In the genomic region with DNA sequence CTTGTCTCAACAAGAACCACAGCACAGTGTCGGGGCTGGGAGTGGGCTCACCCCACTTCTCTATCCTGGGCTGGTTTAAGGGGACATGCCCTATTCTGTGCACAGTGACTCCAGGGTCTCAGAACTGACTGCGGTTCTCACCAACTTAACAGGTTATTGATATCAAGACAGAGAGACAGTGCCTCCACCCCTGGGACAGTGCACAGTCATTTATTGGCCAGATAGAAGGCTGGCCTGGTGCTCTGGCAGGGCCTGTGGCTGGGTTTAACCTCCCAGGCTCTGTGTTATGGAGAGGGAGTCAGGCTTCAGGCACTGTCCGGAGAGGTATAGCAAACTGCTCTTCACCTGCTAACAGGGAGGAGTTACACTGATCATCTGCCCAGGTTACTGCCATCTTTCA, we compare ENCODE assay signal across 18 mouse cellular contexts. TPM values are rescaled to one million over a fixed set of nuclear protein-coding genes. Genes with fewer than 3 reads are reported as not detected.
DNase-seq lines count a peak whose midpoint lies in the region; ATAC-seq and TF ChIP-seq lines count a peak whose summit lies in the region.
"Had no signal": no experiment of that assay in that cellular context is flagged by ENCODE, and none has a peak within 500 bp of the region (broad histone marks: within the 10 kb centered on the region; RNA-seq: fewer than 3 reads in every experiment).

No protein-coding gene starts in this region.

- TF ChIP-seq CTCF in kidney, adult 2 months (conservative IDR thresholded peaks at IDR 0.05; ENCODE audit: insufficient read depth, insufficient read length, low read depth, low read length), result no peak

- peaks cover 1% of the 10 kb centered on the region; the same call in 1 of the 2 replicates for H3K36me3 ChIP-seq in kidney, adult 2 months (ENCODE audit: control insufficient read depth, insufficient read depth, low read length)
- H3K36me3 ChIP-seq in midbrain, embryonic 13.5 days, result no peaks in the 10 kb centered on the region
- no peaks in the 10 kb centered on the region for H3K36me3 ChIP-seq in midbrain, embryonic 14.5 days (ENCODE audit: control insufficient read depth, insufficient read depth, low read length)
- no peaks in the 10 kb centered on the region for H3K36me3 ChIP-seq in intestine, embryonic 16.5 days (ENCODE audit: control insufficient read depth, insufficient read depth, low read length)
- no peaks in the 10 kb centered on the region for H3K36me3 ChIP-seq in stomach, embryonic 15.5 days
- H3K36me3 ChIP-seq: limb, embryonic 15.5 days; midbrain, embryonic 12.5 days; neural tube, embryonic 12.5 days had no signal

- no peak overlapping the region for H3K4me2 ChIP-seq in midbrain, embryonic 13.5 days (replicated peaks)
- no peak overlapping the region for H3K4me2 ChIP-seq in midbrain, embryonic 14.5 days (ENCODE audit: low read length)
- no peak overlapping the region for H3K4me2 ChIP-seq in intestine, embryonic 16.5 days (ENCODE audit: low read depth, low read length)
- H3K4me2 ChIP-seq in stomach, embryonic 15.5 days, result no peak overlapping the region
- H3K4me2 ChIP-seq: limb, embryonic 15.5 days; midbrain, embryonic 12.5 days; neural tube, embryonic 12.5 days had no signal

- no peak for TF ChIP-seq POLR2A in kidney, adult 2 months (IDR thresholded peaks at IDR 0.05; ENCODE audit: low read depth, low read length)

- no peaks in the 10 kb centered on the region for H3K9me3 ChIP-seq in midbrain, embryonic 13.5 days
- no peaks in the 10 kb centered on the region for H3K9me3 ChIP-seq in midbrain, embryonic 14.5 days (ENCODE audit: control insufficient read depth, low read length)
- H3K9me3 ChIP-seq in intestine, embryonic 16.5 days (ENCODE audit: control insufficient read depth, low read length), result no peaks in the 10 kb centered on the region
- H3K9me3 ChIP-seq in stomach, embryonic 15.5 days, result no peaks in the 10 kb centered on the region
- H3K9me3 ChIP-seq: limb, embryonic 15.5 days; midbrain, embryonic 12.5 days; neural tube, embryonic 12.5 days had no signal

- no peak overlapping the region for H3K9ac ChIP-seq in midbrain, embryonic 13.5 days (replicated peaks)
- H3K9ac ChIP-seq in midbrain, embryonic 14.5 days (replicated peaks; ENCODE audit: low read length), result no peak overlapping the region
- no peak overlapping the region for H3K9ac ChIP-seq in intestine, embryonic 16.5 days (ENCODE audit: low read depth, low read length)
- H3K9ac ChIP-seq in stomach, embryonic 15.5 days, result no peak overlapping the region
- H3K9ac ChIP-seq: limb, embryonic 15.5 days; midbrain, embryonic 12.5 days; neural tube, embryonic 12.5 days had no signal

- WGBS in kidney, adult 2 months, result 57% methylated on average over 3 of the region's 3 CpGs
- WGBS in midbrain, embryonic 13.5 days, result 88% methylated on average over 3 of the region's 3 CpGs
- 93% methylated on average over 3 of the region's 3 CpGs for WGBS in midbrain, embryonic 14.5 days
- 57% methylated on average over 3 of the region's 3 CpGs for WGBS in intestine, embryonic 16.5 days
- WGBS in stomach, embryonic 15.5 days, result 56% methylated on average over 3 of the region's 3 CpGs

- H3K27ac ChIP-seq in kidney, adult 2 months (ENCODE audit: insufficient read depth, low read depth, low read length), result peak overlapping the region; percentile 84
- H3K27ac ChIP-seq in midbrain, embryonic 13.5 days, result peak overlapping the region; percentile 35; the same call in 1 of the 2 replicates
- H3K27ac ChIP-seq in midbrain, embryonic 14.5 days (replicated peaks; ENCODE audit: low read depth, low read length), result no peak overlapping the region
- peak overlapping the region; percentile 83 for H3K27ac ChIP-seq in intestine, embryonic 16.5 days (ENCODE audit: low read length)
- peak overlapping the region; percentile 84 for H3K27ac ChIP-seq in stomach, embryonic 15.5 days
- H3K27ac ChIP-seq: limb, embryonic 15.5 days; midbrain, embryonic 12.5 days; neural tube, embryonic 12.5 days had no signal

- no peak overlapping the region for H3K4me3 ChIP-seq in kidney, adult 2 months (ENCODE audit: insufficient read depth, low read depth, low read length)
- no peak overlapping the region for H3K4me3 ChIP-seq in midbrain, embryonic 13.5 days (replicated peaks)
- no peak overlapping the region for H3K4me3 ChIP-seq in midbrain, embryonic 14.5 days (replicated peaks; ENCODE audit: low read depth, low read length)
- H3K4me3 ChIP-seq in intestine, embryonic 16.5 days (ENCODE audit: low read length), result no peak overlapping the region
- H3K4me3 ChIP-seq in stomach, embryonic 15.5 days (replicated peaks), result no peak overlapping the region
- H3K4me3 ChIP-seq: limb, embryonic 15.5 days; midbrain, embryonic 12.5 days; neural tube, embryonic 12.5 days had no signal

- H3K4me1 ChIP-seq in kidney, adult 2 months (ENCODE audit: control insufficient read depth, insufficient read depth, low read length), result peaks cover 63% of the 10 kb centered on the region
- H3K4me1 ChIP-seq in midbrain, embryonic 13.5 days (replicated peaks), result peaks cover 80% of the 10 kb centered on the region
- H3K4me1 ChIP-seq in midbrain, embryonic 14.5 days (ENCODE audit: control insufficient read depth, insufficient read depth, low read length), result peaks cover 34% of the 10 kb centered on the region
- peaks cover 70% of the 10 kb centered on the region for H3K4me1 ChIP-seq in intestine, embryonic 16.5 days (ENCODE audit: control insufficient read depth, insufficient read depth, low read length)
- peaks cover 77% of the 10 kb centered on the region for H3K4me1 ChIP-seq in stomach, embryonic 15.5 days

- DNase-seq in kidney, adult 2 months, result peak; percentile 51
- DNase-seq in kidney, postnatal 36 days, result no peak
- DNase-seq in midbrain, embryonic 14.5 days, result no peak
- no peak for DNase-seq in Muller cell, postnatal 12 days (ENCODE audit: inconsistent ontology term)
- DNase-seq in gastrocnemius, adult 8-10 months (ENCODE audit: low spot score in 2 of 2), result no peak
- DNase-seq: cerebellum, postnatal 25 days; right cerebral cortex, adult 18-20 months had no signal

- ATAC-seq in midbrain, embryonic 13.5 days, result no peak
- no peak for ATAC-seq in midbrain, embryonic 14.5 days (ENCODE audit: low FRiP score, low TSS enrichment)
- ATAC-seq in intestine, embryonic 16.5 days, result no peak
- ATAC-seq in stomach, embryonic 15.5 days (ENCODE audit: insufficient read depth, low FRiP score, low read depth), result no peak
- ATAC-seq: CD4-positive, CD25-positive, alpha-beta regulatory T cell, adult 4 months; forebrain, embryonic 16.5 days; Patski had no signal

- no peaks in the 10 kb centered on the region for H3K27me3 ChIP-seq in kidney, adult 2 months (replicated peaks; ENCODE audit: control insufficient read depth, insufficient read depth, low read length)
- no peaks in the 10 kb centered on the region for H3K27me3 ChIP-seq in midbrain, embryonic 13.5 days
- no peaks in the 10 kb centered on the region for H3K27me3 ChIP-seq in midbrain, embryonic 14.5 days (ENCODE audit: control insufficient read depth, insufficient read depth, low read length)
- H3K27me3 ChIP-seq in intestine, embryonic 16.5 days (replicated peaks; ENCODE audit: control insufficient read depth, insufficient read depth, low read length), result no peaks in the 10 kb centered on the region
- no peaks in the 10 kb centered on the region for H3K27me3 ChIP-seq in stomach, embryonic 15.5 days (replicated peaks)
- H3K27me3 ChIP-seq: limb, embryonic 15.5 days; midbrain, embryonic 12.5 days; neural tube, embryonic 12.5 days; Patski had no signal

RNA-seq across cellular contexts. Expression of a gene that starts 57.3 kb away (rescaled TPM):
- 18.1 and 18.9 TPM in 2 replicates for polyA plus RNA-seq in kidney, adult 2 months (2012; rRNA removed)
- not detected in 2 replicates for polyA plus RNA-seq in midbrain, embryonic 13.5 days (2015; fragmentation: Nextera tagmentation; extraction: Ambion mirVana)
- polyA plus RNA-seq in midbrain, embryonic 14.5 days (2014; fragmentation: Nextera tagmentation; extraction: Ambion mirVana), result not detected in 2 replicates
- 34.8 and 45.4 TPM in 2 replicates for polyA plus RNA-seq in intestine, embryonic 16.5 days (2015; fragmentation: Nextera tagmentation; extraction: Ambion mirVana)
- 4.9 and 7.7 TPM in 2 replicates for polyA plus RNA-seq in stomach, embryonic 15.5 days (2015; fragmentation: Nextera tagmentation; extraction: Ambion mirVana)
- not detected for total RNA-seq in gastrocnemius, adult 8-10 months (2022)
- polyA plus RNA-seq: CD4-positive, CD25-positive, alpha-beta regulatory T cell, adult 4 months; embryonic facial prominence, embryonic 14.5 days; forebrain, embryonic 16.5 days; limb, embryonic 15.5 days; midbrain, embryonic 12.5 days; neural tube, embryonic 12.5 days; testis, adult 2 months had no signal
